Mouse (Mus musculus) erythroblast, embryonic 14.5 days (primary cell): ENCODE data around the gene Pygl.

ENCODE experiments used
- GATA1 ChIP-seq: IDR thresholded peaks from 2 replicates; pipeline ENCODE4 v1.6.1; 2012; ENCODE audit warnings: low read length, inconsistent platforms, mixed read lengths
- TAL1 ChIP-seq: IDR thresholded peaks from 3 replicates; pipeline ENCODE4 v1.6.1; 2012; ENCODE audit warnings: low read length, inconsistent platforms, mixed read lengths

- TF ChIP-seq GATA1 (no peak), TAL1 (no peak)
These were observed 26.9 kb downstream of the Pygl start for GRCm38 (mm10) chr12:70204433-70204832.
